Mouse (Mus musculus): ENCODE results near the gene Wdr83os. TPM values are rescaled to one million over a fixed set of nuclear protein-coding genes. Genes with fewer than 3 reads are reported as not detected.
"Not testable (repeated sequence)": the region's sequence is repeated elsewhere in the genome, so short reads cannot be mapped to it uniquely, and the experiment has no call there.

Gene Wdr83os
- polyA plus RNA-seq, 2 experiments, result 87.2 to 139 TPM

GRCm38 (mm10) chr8:85116984-85117383, 36.4 kb downstream of the Wdr83os start:
- H3K9ac ChIP-seq (ENCODE audit: low read depth, low read length, severe bottlenecking), result no peak overlapping the region
- DNase-seq (ENCODE audit: low spot score), result no peak

DNA sequence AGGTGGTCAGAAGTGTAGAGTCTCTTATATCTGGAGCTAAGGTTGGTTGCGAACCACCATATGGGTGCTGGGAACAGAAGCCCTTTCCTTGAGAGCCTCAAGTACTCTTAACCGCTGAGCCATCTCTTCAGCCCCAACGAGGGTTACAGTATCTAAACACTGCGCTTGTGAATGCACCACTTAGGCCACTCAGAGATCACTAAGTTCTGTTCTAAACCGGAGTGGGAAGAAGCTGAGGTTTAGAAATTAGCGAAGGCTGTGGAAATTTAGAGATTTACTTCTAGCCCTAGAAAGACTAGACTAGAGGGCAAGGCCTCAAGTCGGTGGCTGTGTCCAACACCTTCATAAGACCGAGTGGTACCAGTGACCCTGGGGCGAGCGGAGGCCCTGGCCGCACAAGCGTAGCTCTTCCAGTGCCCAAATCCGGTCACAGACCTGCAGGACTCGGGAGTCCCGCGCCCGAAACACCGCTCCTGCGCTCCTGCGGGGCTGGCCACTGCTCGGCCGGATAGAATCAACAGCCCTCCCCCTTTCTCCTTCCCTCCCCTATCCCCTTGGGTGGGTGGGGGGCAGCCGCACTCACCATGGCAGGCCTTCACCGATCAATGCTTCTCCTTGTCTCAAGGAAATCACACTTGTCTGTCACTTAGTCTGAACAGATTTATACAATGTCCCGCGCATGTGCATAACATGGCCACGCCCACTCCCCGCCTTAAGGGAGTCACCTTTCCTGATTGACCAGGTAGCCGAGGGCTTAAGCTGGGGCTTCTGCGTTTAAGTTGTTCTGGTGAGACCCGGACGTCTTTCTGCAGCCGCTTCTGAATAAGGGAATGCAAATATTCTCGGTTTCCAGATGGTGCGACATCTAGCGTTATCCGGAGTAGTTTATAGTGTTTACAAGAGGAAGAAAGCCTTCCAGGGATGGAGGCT, 38.8 kb downstream of the Wdr83os start:
- Histone ChIP-seq H3K4me2 (replicated peaks; ENCODE audit: low read depth, low read length, severe bottlenecking) (peak overlapping the region; percentile 73), H3K9me3 (ENCODE audit: control insufficient read depth, low read length) (no peaks in the 10 kb centered on the region), H3K9ac (ENCODE audit: low read depth, low read length, severe bottlenecking) (peak overlapping the region; percentile 71), H3K27ac (replicated peaks; ENCODE audit: low read depth, low read length) (peak overlapping the region; percentile 72), H3K4me1 (ENCODE audit: control insufficient read depth, insufficient read depth, low read length) (no peaks in the 10 kb centered on the region), H3K27me3 (ENCODE audit: control insufficient read depth, insufficient read depth, low read length) (no peaks in the 10 kb centered on the region), H3K4me3 (replicated peaks; ENCODE audit: low read length) (peak overlapping the region; percentile 58), H3K36me3 (ENCODE audit: control insufficient read depth, insufficient read depth, low read length) (no peaks in the 10 kb centered on the region)
- TF ChIP-seq POLR2A (IDR thresholded peaks at IDR 0.05; ENCODE audit: borderline replicate concordance, extremely low read depth, insufficient read depth, insufficient read length), result no peak
- ATAC-seq (ENCODE audit: low FRiP score, low read depth) (peak; percentile 93), DNase-seq (ENCODE audit: low spot score) (peak; percentile 91)
- WGBS, result 6% methylated on average over 37 of the region's 37 CpGs

More at GRCm38 (mm10) chr8:85116984-85117383, 36.4 kb downstream of the Wdr83os start:
- H3K36me3 ChIP-seq (ENCODE audit: control insufficient read depth, insufficient read depth, low read length), result peaks cover 8% of the 10 kb centered on the region
- ATAC-seq (ENCODE audit: low FRiP score, low read depth), result no peak
- WGBS, result 92% methylated on average over 7 of the region's 7 CpGs
- H3K27ac ChIP-seq (replicated peaks; ENCODE audit: low read depth, low read length), result no peak overlapping the region
- no peak overlapping the region for H3K4me2 ChIP-seq (replicated peaks; ENCODE audit: low read depth, low read length, severe bottlenecking)
- no peaks in the 10 kb centered on the region for H3K4me1 ChIP-seq (ENCODE audit: control insufficient read depth, insufficient read depth, low read length)
- H3K4me3 ChIP-seq (replicated peaks; ENCODE audit: low read length), result no peak overlapping the region
- TF ChIP-seq POLR2A (IDR thresholded peaks at IDR 0.05; ENCODE audit: borderline replicate concordance, extremely low read depth, insufficient read depth, insufficient read length), result no peak
- H3K9me3 ChIP-seq (ENCODE audit: control insufficient read depth, low read length), result no peaks in the 10 kb centered on the region
- no peaks in the 10 kb centered on the region for H3K27me3 ChIP-seq (ENCODE audit: control insufficient read depth, insufficient read depth, low read length)

DNA sequence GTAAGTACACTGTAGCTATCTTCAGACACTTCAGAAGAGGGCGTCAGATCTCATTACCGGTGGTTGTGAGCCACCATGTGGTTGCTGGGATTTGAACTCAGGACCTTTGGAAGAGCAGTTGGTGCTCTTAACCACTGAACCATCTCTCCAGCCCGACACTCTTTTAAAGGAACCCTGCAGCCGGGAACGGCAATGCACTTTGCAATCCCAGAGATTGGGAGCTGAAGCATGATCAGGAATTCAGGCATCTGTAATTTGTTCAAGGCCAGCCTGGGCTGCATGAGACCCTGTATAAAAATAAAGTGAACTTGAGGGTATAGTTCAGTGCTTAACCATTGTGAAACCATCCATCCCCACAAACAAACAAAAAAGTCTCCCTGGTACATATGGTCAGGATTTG, 39.7 kb downstream of the Wdr83os start:
- not testable (repeated sequence) for H3K9ac ChIP-seq (ENCODE audit: low read depth, low read length, severe bottlenecking); H3K27me3 ChIP-seq (ENCODE audit: control insufficient read depth, insufficient read depth, low read length); H3K36me3 ChIP-seq (ENCODE audit: control insufficient read depth, insufficient read depth, low read length); H3K4me3 ChIP-seq (replicated peaks; ENCODE audit: low read length); H3K27ac ChIP-seq (replicated peaks; ENCODE audit: low read depth, low read length); DNase-seq (ENCODE audit: low spot score); H3K4me2 ChIP-seq (replicated peaks; ENCODE audit: low read depth, low read length, severe bottlenecking); ATAC-seq (ENCODE audit: low FRiP score, low read depth); H3K9me3 ChIP-seq (ENCODE audit: control insufficient read depth, low read length); H3K4me1 ChIP-seq (ENCODE audit: control insufficient read depth, insufficient read depth, low read length)
- WGBS, result 82% methylated on average over 5 of the region's 5 CpGs

DNA sequence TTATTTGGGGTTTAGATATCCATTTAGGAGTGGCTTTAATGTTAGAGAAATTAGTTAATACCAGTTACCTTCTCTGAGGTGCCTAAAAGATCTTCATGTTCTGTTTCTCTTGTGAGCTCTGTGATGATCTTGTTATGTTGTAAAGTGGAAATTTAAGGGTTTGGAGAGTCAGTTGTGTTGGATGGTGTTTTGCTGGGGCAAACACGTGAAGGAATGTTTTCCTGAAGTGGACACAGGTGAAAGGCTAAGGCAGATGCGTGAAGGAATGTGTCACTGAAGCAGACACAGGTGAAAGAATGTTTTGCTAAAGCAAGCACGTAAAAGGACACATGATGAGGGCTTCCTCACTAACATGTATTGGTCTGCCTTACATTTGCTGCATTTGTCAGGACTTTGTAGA, 42.5 kb downstream of the Wdr83os start, which contains the start of gene Zfp791:
Gene Zfp791, minus strand, starts transcription at position 101 of the 400 bp plus-strand sequence.
- Histone ChIP-seq H3K27me3 (ENCODE audit: control insufficient read depth, insufficient read depth, low read length) (no peaks in the 10 kb centered on the region), H3K4me2 (replicated peaks; ENCODE audit: low read depth, low read length, severe bottlenecking) (no peak within 1 kb of the TSS), H3K9me3 (ENCODE audit: control insufficient read depth, low read length) (no peaks in the 10 kb centered on the region), H3K4me1 (ENCODE audit: control insufficient read depth, insufficient read depth, low read length) (no peaks in the 10 kb centered on the region), H3K4me3 (replicated peaks; ENCODE audit: low read length) (no peak within 1 kb of the TSS), H3K9ac (ENCODE audit: low read depth, low read length, severe bottlenecking) (no peak within 1 kb of the TSS), H3K27ac (replicated peaks; ENCODE audit: low read depth, low read length) (no peak within 1 kb of the TSS), H3K36me3 (ENCODE audit: control insufficient read depth, insufficient read depth, low read length) (no peaks in the 10 kb centered on the region)
- TF ChIP-seq POLR2A (IDR thresholded peaks at IDR 0.05; ENCODE audit: borderline replicate concordance, extremely low read depth, insufficient read depth, insufficient read length), result no peak
- ATAC-seq (ENCODE audit: low FRiP score, low read depth) (no peak), DNase-seq (ENCODE audit: low spot score) (no peak)
- WGBS, result 79% methylated on average over 3 of the region's 3 CpGs

GRCm38 (mm10) chr8:85123691-85124090, 43.2 kb downstream of the Wdr83os start:
- ATAC-seq (ENCODE audit: low FRiP score, low read depth) (no peak), DNase-seq (ENCODE audit: low spot score) (no peak)
- Histone ChIP-seq H3K27me3 (ENCODE audit: control insufficient read depth, insufficient read depth, low read length) (no peaks in the 10 kb centered on the region), H3K4me2 (replicated peaks; ENCODE audit: low read depth, low read length, severe bottlenecking) (no peak overlapping the region), H3K4me3 (replicated peaks; ENCODE audit: low read length) (no peak overlapping the region), H3K9me3 (ENCODE audit: control insufficient read depth, low read length) (no peaks in the 10 kb centered on the region), H3K9ac (ENCODE audit: low read depth, low read length, severe bottlenecking) (no peak overlapping the region), H3K36me3 (ENCODE audit: control insufficient read depth, insufficient read depth, low read length) (no peaks in the 10 kb centered on the region), H3K27ac (replicated peaks; ENCODE audit: low read depth, low read length) (no peak overlapping the region), H3K4me1 (ENCODE audit: control insufficient read depth, insufficient read depth, low read length) (no peaks in the 10 kb centered on the region)
- TF ChIP-seq POLR2A (IDR thresholded peaks at IDR 0.05; ENCODE audit: borderline replicate concordance, extremely low read depth, insufficient read depth, insufficient read length), result no peak
- WGBS, result 89% methylated on average over 8 of the region's 8 CpGs

Small RNAs within 50 kb of the gene (microRNA-seq; reads per million reads assigned to microRNA genes)
- 0.69 reads per million for gene Gm23388
- 1.1 reads per million for gene Mir7070

Other genes with a start within 250 kb of the Wdr83os start
- gene Gadd45gip1, start 249.2 kb upstream of the Wdr83os start, polyA plus RNA-seq (2012; rRNA removed), result 39.8 and 45.6 TPM in 2 replicates
- 43.2 and 44.9 TPM in 2 replicates for gene Gadd45gip1, start 249.2 kb upstream of the Wdr83os start, polyA plus RNA-seq (2014; fragmentation: Nextera tagmentation; extraction: Ambion mirVana)
- gene Rad23a, start 240.1 kb upstream of the Wdr83os start, polyA plus RNA-seq (2012; rRNA removed), result 82.0 and 82.4 TPM in 2 replicates
- 104 and 109 TPM in 2 replicates for gene Rad23a, start 240.1 kb upstream of the Wdr83os start, polyA plus RNA-seq (2014; fragmentation: Nextera tagmentation; extraction: Ambion mirVana)
- gene Calr, start 233.8 kb upstream of the Wdr83os start, polyA plus RNA-seq (2012; rRNA removed), result 575 and 831 TPM in 2 replicates
- 802 and 827 TPM in 2 replicates for gene Calr, start 233.8 kb upstream of the Wdr83os start, polyA plus RNA-seq (2014; fragmentation: Nextera tagmentation; extraction: Ambion mirVana)
- 105 and 123 TPM in 2 replicates for gene Farsa, start 223.8 kb upstream of the Wdr83os start, polyA plus RNA-seq (2012; rRNA removed)
- 78.4 and 81.2 TPM in 2 replicates for gene Farsa, start 223.8 kb upstream of the Wdr83os start, polyA plus RNA-seq (2014; fragmentation: Nextera tagmentation; extraction: Ambion mirVana)
- 30.5 and 36.9 TPM in 2 replicates for gene Syce2, start 208.6 kb upstream of the Wdr83os start, polyA plus RNA-seq (2012; rRNA removed)
- gene Syce2, start 208.6 kb upstream of the Wdr83os start, polyA plus RNA-seq (2014; fragmentation: Nextera tagmentation; extraction: Ambion mirVana), result 75.3 and 78.4 TPM in 2 replicates
- 45.8 and 58.9 TPM in 2 replicates for gene Gcdh, start 186.8 kb upstream of the Wdr83os start, polyA plus RNA-seq (2012; rRNA removed)
- gene Gcdh, start 186.8 kb upstream of the Wdr83os start, polyA plus RNA-seq (2014; fragmentation: Nextera tagmentation; extraction: Ambion mirVana), result 29.8 and 34.5 TPM in 2 replicates
- 2.5 and 3.0 TPM in 2 replicates for gene Klf1, start 178.8 kb upstream of the Wdr83os start, polyA plus RNA-seq (2012; rRNA removed)
- gene Klf1, start 178.8 kb upstream of the Wdr83os start, polyA plus RNA-seq (2014; fragmentation: Nextera tagmentation; extraction: Ambion mirVana), result 1.4 and 2.0 TPM in 2 replicates
- 18.5 and 20.5 TPM in 2 replicates for gene Dnase2a, start 172.2 kb upstream of the Wdr83os start, polyA plus RNA-seq (2012; rRNA removed)
- 13.8 and 15.4 TPM in 2 replicates for gene Dnase2a, start 172.2 kb upstream of the Wdr83os start, polyA plus RNA-seq (2014; fragmentation: Nextera tagmentation; extraction: Ambion mirVana)
- 0.36 and 0.50 TPM in 2 replicates for gene Mast1, start 143.4 kb upstream of the Wdr83os start, polyA plus RNA-seq (2012; rRNA removed)
- gene Mast1, start 143.4 kb upstream of the Wdr83os start, polyA plus RNA-seq (2014; fragmentation: Nextera tagmentation; extraction: Ambion mirVana), result 0.15 and 0.32 TPM in 2 replicates
- gene Rtbdn, start 133.7 kb upstream of the Wdr83os start, polyA plus RNA-seq (2012; rRNA removed), result not detected in 2 replicates
- gene Rtbdn, start 133.7 kb upstream of the Wdr83os start, polyA plus RNA-seq (2014; fragmentation: Nextera tagmentation; extraction: Ambion mirVana), result not detected in 2 replicates
- 2.0 TPM in 1 of 2 replicates, not detected in the other for gene Gm49661, start 111.3 kb upstream of the Wdr83os start, polyA plus RNA-seq (2012; rRNA removed)
- not detected in 2 replicates for gene Gm49661, start 111.3 kb upstream of the Wdr83os start, polyA plus RNA-seq (2014; fragmentation: Nextera tagmentation; extraction: Ambion mirVana)
- 387 and 405 TPM in 2 replicates for gene Prdx2, start 111.2 kb upstream of the Wdr83os start, polyA plus RNA-seq (2012; rRNA removed)
- gene Prdx2, start 111.2 kb upstream of the Wdr83os start, polyA plus RNA-seq (2014; fragmentation: Nextera tagmentation; extraction: Ambion mirVana), result 839 and 877 TPM in 2 replicates
- 58.6 and 60.8 TPM in 2 replicates for gene Rnaseh2a, start 111.0 kb upstream of the Wdr83os start, polyA plus RNA-seq (2012; rRNA removed)
- gene Rnaseh2a, start 111.0 kb upstream of the Wdr83os start, polyA plus RNA-seq (2014; fragmentation: Nextera tagmentation; extraction: Ambion mirVana), result 87.6 and 90.8 TPM in 2 replicates
- 11.3 and 16.4 TPM in 2 replicates for gene Junb, start 102.0 kb upstream of the Wdr83os start, polyA plus RNA-seq (2012; rRNA removed)
- gene Junb, start 102.0 kb upstream of the Wdr83os start, polyA plus RNA-seq (2014; fragmentation: Nextera tagmentation; extraction: Ambion mirVana), result 16.9 and 18.0 TPM in 2 replicates
- 15.1 and 17.7 TPM in 2 replicates for gene Hook2, start 90.1 kb upstream of the Wdr83os start, polyA plus RNA-seq (2012; rRNA removed)
- gene Hook2, start 90.1 kb upstream of the Wdr83os start, polyA plus RNA-seq (2014; fragmentation: Nextera tagmentation; extraction: Ambion mirVana), result 17.4 and 18.1 TPM in 2 replicates
- 0.08 and 0.15 TPM in 2 replicates for gene Best2, start 66.2 kb upstream of the Wdr83os start, polyA plus RNA-seq (2012; rRNA removed)
- not detected in 2 replicates for gene Best2, start 66.2 kb upstream of the Wdr83os start, polyA plus RNA-seq (2014; fragmentation: Nextera tagmentation; extraction: Ambion mirVana)
- gene Asna1, start 55.5 kb upstream of the Wdr83os start, polyA plus RNA-seq (2012; rRNA removed), result 173 and 207 TPM in 2 replicates
- 95.0 and 98.0 TPM in 2 replicates for gene Asna1, start 55.5 kb upstream of the Wdr83os start, polyA plus RNA-seq (2014; fragmentation: Nextera tagmentation; extraction: Ambion mirVana)
- gene Trir, start 53.9 kb upstream of the Wdr83os start, polyA plus RNA-seq (2012; rRNA removed), result 163 and 168 TPM in 2 replicates
- gene Trir, start 53.9 kb upstream of the Wdr83os start, polyA plus RNA-seq (2014; fragmentation: Nextera tagmentation; extraction: Ambion mirVana), result 135 and 156 TPM in 2 replicates
- 89.9 and 112 TPM in 2 replicates for gene Tnpo2, start 43.8 kb upstream of the Wdr83os start, polyA plus RNA-seq (2012; rRNA removed)
- 16.9 and 18.0 TPM in 2 replicates for gene Tnpo2, start 43.8 kb upstream of the Wdr83os start, polyA plus RNA-seq (2014; fragmentation: Nextera tagmentation; extraction: Ambion mirVana)
- gene Fbxw9, start 20.7 kb upstream of the Wdr83os start, polyA plus RNA-seq (2012; rRNA removed), result 51.0 and 73.3 TPM in 2 replicates
- gene Fbxw9, start 20.7 kb upstream of the Wdr83os start, polyA plus RNA-seq (2014; fragmentation: Nextera tagmentation; extraction: Ambion mirVana), result 28.6 and 30.5 TPM in 2 replicates
- gene Gm5741, start 12.8 kb upstream of the Wdr83os start, polyA plus RNA-seq (2012; rRNA removed), result 0.99 TPM in 1 of 2 replicates, not detected in the other
- gene Gm5741, start 12.8 kb upstream of the Wdr83os start, polyA plus RNA-seq (2014; fragmentation: Nextera tagmentation; extraction: Ambion mirVana), result 0.74 and 1.6 TPM in 2 replicates
- gene Dhps, start 9.0 kb upstream of the Wdr83os start, polyA plus RNA-seq (2012; rRNA removed), result 44.9 and 46.9 TPM in 2 replicates
- 46.1 and 47.7 TPM in 2 replicates for gene Dhps, start 9.0 kb upstream of the Wdr83os start, polyA plus RNA-seq (2014; fragmentation: Nextera tagmentation; extraction: Ambion mirVana)
- 53.2 and 58.4 TPM in 2 replicates for gene Wdr83, start 566 bp downstream of the Wdr83os start, polyA plus RNA-seq (2012; rRNA removed)
- gene Wdr83, start 566 bp downstream of the Wdr83os start, polyA plus RNA-seq (2014; fragmentation: Nextera tagmentation; extraction: Ambion mirVana), result 36.8 and 38.4 TPM in 2 replicates
- gene Man2b1, start 2.5 kb downstream of the Wdr83os start, polyA plus RNA-seq (2012; rRNA removed), result 46.7 and 54.1 TPM in 2 replicates
- 32.9 and 34.2 TPM in 2 replicates for gene Man2b1, start 2.5 kb downstream of the Wdr83os start, polyA plus RNA-seq (2014; fragmentation: Nextera tagmentation; extraction: Ambion mirVana)
- gene Zfp791, start 42.4 kb downstream of the Wdr83os start, polyA plus RNA-seq (2012; rRNA removed), result 1.8 and 2.4 TPM in 2 replicates
- 0.77 and 1.8 TPM in 2 replicates for gene Zfp791, start 42.4 kb downstream of the Wdr83os start, polyA plus RNA-seq (2014; fragmentation: Nextera tagmentation; extraction: Ambion mirVana)
- not detected in 2 replicates for gene Cks1brt, start 71.2 kb downstream of the Wdr83os start, polyA plus RNA-seq (2012; rRNA removed)
- gene Cks1brt, start 71.2 kb downstream of the Wdr83os start, polyA plus RNA-seq (2014; fragmentation: Nextera tagmentation; extraction: Ambion mirVana), result not detected in 2 replicates
- gene Olfr371, start 145.2 kb downstream of the Wdr83os start, polyA plus RNA-seq (2012; rRNA removed), result not detected in 2 replicates
- gene Olfr371, start 145.2 kb downstream of the Wdr83os start, polyA plus RNA-seq (2014; fragmentation: Nextera tagmentation; extraction: Ambion mirVana), result not detected in 2 replicates
- gene Orc6, start 218.9 kb downstream of the Wdr83os start, polyA plus RNA-seq (2012; rRNA removed), result 77.6 and 99.3 TPM in 2 replicates
- 95.2 and 99.2 TPM in 2 replicates for gene Orc6, start 218.9 kb downstream of the Wdr83os start, polyA plus RNA-seq (2014; fragmentation: Nextera tagmentation; extraction: Ambion mirVana)
- 52.5 and 61.9 TPM in 2 replicates for gene Vps35, start 219.1 kb downstream of the Wdr83os start, polyA plus RNA-seq (2012; rRNA removed)
- 123 and 125 TPM in 2 replicates for gene Vps35, start 219.1 kb downstream of the Wdr83os start, polyA plus RNA-seq (2014; fragmentation: Nextera tagmentation; extraction: Ambion mirVana)